Mouse (Mus musculus): ENCODE measurements at regions not wholly inside any gene's neighbourhood (a gene's known extent, or its start where the extent isn't known, plus 50 kb on each side); places are given as distances from the start of the nearest gene placed in this dataset.
A peak's percentile ranks its signal among the peaks of the same experiment; 100 is the strongest.

- dilution Hi-C loops (cut with MboI; ENCODE audit: extremely low pct_ligation_motif_present, extremely low pct_unique_long_range_greater_than_20kb, low sequenced_read_pairs) (no loop called here), in situ Hi-C loops (cut with MboI; ENCODE audit: low pct_ligation_motif_present, low pct_unique_long_range_greater_than_20kb, low sequenced_read_pairs) (no loop called here)
- Histone ChIP-seq H3K79me2 (replicated peaks; ENCODE audit: control insufficient read depth, extremely low read depth, insufficient read depth, poor library complexity, severe bottlenecking) (no peaks in the 10 kb centered on the region), H3K27ac (ENCODE audit: insufficient read depth, low read depth) (no peak overlapping the region), H3K36me3 (replicated peaks in 1 of 2; ENCODE audit: control insufficient read depth in 1 of 2, insufficient read depth in 1 of 2, low read length in 1 of 2) (no peaks in the 10 kb centered on the region), H3K9me3 (replicated peaks; ENCODE audit: low read length) (no peaks in the 10 kb centered on the region), H3K9ac (ENCODE audit: insufficient read depth, low read depth) (no peak overlapping the region), H3K4me2 (ENCODE audit: insufficient read depth, low read depth, poor library complexity, severe bottlenecking) (peak overlapping the region; percentile 13; the same call in 1 of the 2 replicates), H3K4me3 (replicated peaks in 1 of 3; ENCODE audit: low read depth in 2 of 3, low read length in 2 of 3, poor library complexity in 1 of 3) (no peak overlapping the region), H3K4me1 (ENCODE audit: control insufficient read depth in 1 of 2, insufficient read depth in 2 of 2) (no peaks in the 10 kb centered on the region), H3K27me3 (replicated peaks) (no peaks in the 10 kb centered on the region)
- DNase-seq (ENCODE audit: extremely low read depth) = no peak
- no peak for TF ChIP-seq RAD21 (IDR thresholded peaks at IDR 0.05; ENCODE audit: low read depth, low read length)
- no peak for TF ChIP-seq EP300 (IDR thresholded peaks at IDR 0.05; ENCODE audit: low read length)
- no peak for TF ChIP-seq GABPA (IDR thresholded peaks at IDR 0.05; ENCODE audit: insufficient replicate concordance, low read depth, low read length)
- TF ChIP-seq JUN (IDR thresholded peaks at IDR 0.05; ENCODE audit: insufficient read depth, low read depth, low read length) = no peak
- TF ChIP-seq SMC3 (IDR thresholded peaks at IDR 0.05; ENCODE audit: low read depth, low read length) = no peak
- TF ChIP-seq TBP (conservative IDR thresholded peaks at IDR 0.05; ENCODE audit: low read depth, low read length) = no peak
Observed at GRCm38 (mm10) chr17:3927106-3927505, 231.0 kb upstream of the Nox3 start.

GRCm38 (mm10) chr17:3920282-3920681 lies 224.2 kb upstream of the Nox3 start:
- H3K27ac ChIP-seq (ENCODE audit: insufficient read depth, low read depth) = no peak overlapping the region
- no peak overlapping the region for H3K4me3 ChIP-seq (replicated peaks in 1 of 3; ENCODE audit: low read depth in 2 of 3, low read length in 2 of 3, poor library complexity in 1 of 3)
- no peaks in the 10 kb centered on the region for H3K36me3 ChIP-seq (replicated peaks in 1 of 2; ENCODE audit: control insufficient read depth in 1 of 2, insufficient read depth in 1 of 2, low read length in 1 of 2)
- no peaks in the 10 kb centered on the region for H3K79me2 ChIP-seq (replicated peaks; ENCODE audit: control insufficient read depth, extremely low read depth, insufficient read depth, poor library complexity, severe bottlenecking)
- no peaks in the 10 kb centered on the region for H3K27me3 ChIP-seq (replicated peaks)
- no peak overlapping the region for H3K4me2 ChIP-seq (ENCODE audit: insufficient read depth, low read depth, poor library complexity, severe bottlenecking)
- no peak for DNase-seq (ENCODE audit: extremely low read depth)
- in situ Hi-C loops (cut with MboI; ENCODE audit: low pct_ligation_motif_present, low pct_unique_long_range_greater_than_20kb, low sequenced_read_pairs) (no loop called here), dilution Hi-C loops (cut with MboI; ENCODE audit: extremely low pct_ligation_motif_present, extremely low pct_unique_long_range_greater_than_20kb, low sequenced_read_pairs) (no loop called here)
- TF ChIP-seq RAD21 (IDR thresholded peaks at IDR 0.05; ENCODE audit: low read depth, low read length) (no peak), BHLHE40 (IDR thresholded peaks at IDR 0.05; ENCODE audit: low read depth, low read length) (no peak)
- no peaks in the 10 kb centered on the region for H3K9me3 ChIP-seq (replicated peaks; ENCODE audit: low read length)
- H3K9ac ChIP-seq (ENCODE audit: insufficient read depth, low read depth) = no peak overlapping the region
- no peaks in the 10 kb centered on the region for H3K4me1 ChIP-seq (ENCODE audit: control insufficient read depth in 1 of 2, insufficient read depth in 2 of 2)

- H3K27me3 ChIP-seq (replicated peaks) = no peaks in the 10 kb centered on the region
- H3K4me1 ChIP-seq (ENCODE audit: control insufficient read depth in 1 of 2, insufficient read depth in 2 of 2) = no peaks in the 10 kb centered on the region
- H3K27ac ChIP-seq (ENCODE audit: insufficient read depth, low read depth) = no peak overlapping the region
- H3K79me2 ChIP-seq (replicated peaks; ENCODE audit: control insufficient read depth, extremely low read depth, insufficient read depth, poor library complexity, severe bottlenecking) = no peaks in the 10 kb centered on the region
- DNase-seq (ENCODE audit: extremely low read depth) = no peak
- dilution Hi-C loops (cut with MboI; ENCODE audit: extremely low pct_ligation_motif_present, extremely low pct_unique_long_range_greater_than_20kb, low sequenced_read_pairs) (no loop called here), in situ Hi-C loops (cut with MboI; ENCODE audit: low pct_ligation_motif_present, low pct_unique_long_range_greater_than_20kb, low sequenced_read_pairs) (no loop called here)
- H3K36me3 ChIP-seq (replicated peaks in 1 of 2; ENCODE audit: control insufficient read depth in 1 of 2, insufficient read depth in 1 of 2, low read length in 1 of 2) = no peaks in the 10 kb centered on the region
- TF ChIP-seq RCOR1 (conservative IDR thresholded peaks at IDR 0.05; ENCODE audit: low read depth, low read length) (no peak), MAFK (IDR thresholded peaks at IDR 0.05; ENCODE audit: insufficient replicate concordance, low read length) (no peak), EP300 (IDR thresholded peaks at IDR 0.05; ENCODE audit: low read length) (no peak), NELFE (IDR thresholded peaks at IDR 0.05; ENCODE audit: low read depth, low read length) (no peak), UBTF (IDR thresholded peaks at IDR 0.05; ENCODE audit: low read depth, low read length) (no peak), CHD2 (IDR thresholded peaks at IDR 0.05; ENCODE audit: low read length) (no peak), MYC (IDR thresholded peaks at IDR 0.05; ENCODE audit: low read depth, low read length) (no peak), JUN (IDR thresholded peaks at IDR 0.05; ENCODE audit: insufficient read depth, low read depth, low read length) (no peak), MAX (IDR thresholded peaks at IDR 0.05; ENCODE audit: low read length) (no peak), JUND (conservative IDR thresholded peaks at IDR 0.05; ENCODE audit: low read depth, low read length) (no peak), SIN3A (IDR thresholded peaks at IDR 0.05; ENCODE audit: low read length) (no peak)
- no peak overlapping the region for H3K9ac ChIP-seq (ENCODE audit: insufficient read depth, low read depth)
- H3K4me2 ChIP-seq (ENCODE audit: insufficient read depth, low read depth, poor library complexity, severe bottlenecking) = no peak overlapping the region
- H3K4me3 ChIP-seq (replicated peaks in 1 of 3; ENCODE audit: low read depth in 2 of 3, low read length in 2 of 3, poor library complexity in 1 of 3) = no peak overlapping the region
- H3K9me3 ChIP-seq (replicated peaks; ENCODE audit: low read length) = no peaks in the 10 kb centered on the region
Observed at GRCm38 (mm10) chr17:3892826-3893225, 196.8 kb upstream of the Nox3 start.

All from CH12.LX (cell line).